Mouse (Mus musculus) G1E (cell line): Measurements from ENCODE around the gene Stub1. TPM values are rescaled to one million over a fixed set of nuclear protein-coding genes. Genes with fewer than 3 reads are reported as not detected.

Experiments
- ATAC-seq: 2 replicates; pipeline ENCODE4 v1.8.0; 2016; ENCODE audit warnings: mild to moderate bottlenecking; ENCODE audit not compliant: insufficient number of reproducible peaks, poor library complexity, low FRiP score, severe bottlenecking; ENCODE audit errors: extremely low read depth
- DNase-seq: peaks from one replicate; pipeline ENCODE4 v3.0.0; 2012; ENCODE audit warnings: low spot score
- H3K27me3 ChIP-seq: 2 replicates; pipeline ENCODE4 v1.6.1; 2012; ENCODE audit warnings: mild to moderate bottlenecking, low read length, inconsistent platforms; ENCODE audit not compliant: insufficient read depth
- H3K36me3 ChIP-seq: replicated peaks from 2 replicates; pipeline ENCODE3; 2012; ENCODE audit warnings: mild to moderate bottlenecking, inconsistent platforms
- H3K4me1 ChIP-seq: 2 replicates; pipeline ENCODE4 v1.6.1; 2012; ENCODE audit warnings: low read depth, low read length, inconsistent platforms, mixed read lengths; ENCODE audit not compliant: insufficient read depth
- H3K4me3 ChIP-seq: 2 replicates; pipeline ENCODE4 v1.5.1; 2012; ENCODE audit warnings: low read depth, mild to moderate bottlenecking, inconsistent platforms, low read length, moderate library complexity, mixed read lengths
- H3K9me3 ChIP-seq: replicated peaks from 2 replicates; pipeline ENCODE4 v1.6.1; 2012; ENCODE audit warnings: inconsistent platforms
- CTCF ChIP-seq: IDR thresholded peaks from 2 replicates; pipeline ENCODE4 v1.5.1; 2012; ENCODE audit warnings: low read depth, low read length, inconsistent platforms, mixed read lengths
- GATA1 ChIP-seq: IDR thresholded peaks from 2 replicates; pipeline ENCODE4 v1.6.1; 2012; ENCODE audit warnings: borderline replicate concordance, low read length, inconsistent platforms, mixed read lengths
- GATA2 ChIP-seq: IDR thresholded peaks from 2 replicates; pipeline ENCODE4 v1.6.1; 2012; ENCODE audit warnings: low read depth, low read length, inconsistent platforms, borderline replicate concordance
- POLR2AphosphoS5 ChIP-seq: IDR thresholded peaks from 2 replicates; pipeline ENCODE4 v1.6.1; 2012; ENCODE audit warnings: low read depth, low read length, inconsistent platforms; ENCODE audit not compliant: insufficient replicate concordance
- TAL1 ChIP-seq: conservative IDR thresholded peaks from 2 replicates; pipeline ENCODE4 v1.6.1; 2012; ENCODE audit warnings: low read depth, low read length, inconsistent platforms, mixed read lengths
- polyA plus RNA-seq: library from polyadenylated mRNA; stranded (reverse); fragments of >175 nt; gene quantifications from 2 replicates; pipeline ENCODE4 v1.2.3, GENCODE M21; 2012
- total RNA-seq, 2 experiments: library from RNA; stranded (forward) in 1 of 2; stranded (reverse) in 1 of 2; fragments of 200-1000 nt in 1 of 2; fragments of >200 nt in 1 of 2; fragmentation: Nextera tagmentation in 1 of 2; gene quantifications; 2 replicates each; pipeline ENCODE4 v1.2.3; 2014 to 2017

Gene Stub1
- total and polyA plus RNA-seq, 3 experiments = 30.1 to 90.8 (median 81.7) TPM

GRCm38 (mm10) chr17:25818851-25819780 lies 14.1 kb downstream of the Stub1 start:
- no peak for TF ChIP-seq POLR2AphosphoS5
- TF ChIP-seq TAL1 = no peak
- TF ChIP-seq CTCF = no peak
- TF ChIP-seq GATA1 = no peak
- Histone ChIP-seq H3K27me3 (peaks cover 45% of the 10 kb centered on the region), H3K4me1 (peaks cover 19% of the 10 kb centered on the region), H3K36me3 (peaks cover 1% of the 10 kb centered on the region), H3K9me3 (no peaks in the 10 kb centered on the region), H3K4me3 (peak overlapping the region; percentile 28; the same call in 1 of the 2 replicates)
- no peak for ATAC-seq
- DNase-seq = no peak

- Histone ChIP-seq H3K27me3 (peaks cover 50% of the 10 kb centered on the region), H3K9me3 (no peaks in the 10 kb centered on the region), H3K4me1 (peaks cover 12% of the 10 kb centered on the region), H3K4me3 (no peak overlapping the region), H3K36me3 (no peaks in the 10 kb centered on the region)
- no peak for TF ChIP-seq GATA2
- no peak for TF ChIP-seq TAL1
- no peak for TF ChIP-seq CTCF
- no peak for TF ChIP-seq GATA1
- no peak for TF ChIP-seq POLR2AphosphoS5
- ATAC-seq (no peak), DNase-seq (no peak)
These were observed 15.5 kb downstream of the Stub1 start for GRCm38 (mm10) chr17:25817662-25818061.

DNA sequence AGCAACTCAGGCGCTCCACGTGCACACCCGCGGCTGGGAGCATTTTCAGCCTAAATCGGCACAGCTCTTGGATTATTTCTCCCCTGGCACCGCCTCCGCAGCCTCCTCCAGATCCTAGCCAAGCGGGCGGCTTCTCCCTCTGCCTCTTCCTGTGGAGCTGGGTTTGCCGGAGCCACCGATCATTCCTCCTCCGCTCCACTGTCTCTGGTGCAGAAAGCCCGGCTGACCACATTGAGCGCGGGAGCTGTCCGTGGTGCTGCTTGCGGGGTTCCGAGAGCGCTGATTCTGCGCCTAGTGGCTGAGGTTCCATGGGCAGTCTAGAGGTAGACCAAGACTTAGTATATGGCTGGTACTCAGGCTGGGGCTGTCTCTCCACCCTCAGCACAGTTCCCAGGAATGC lies 19.7 kb downstream of the Stub1 start:
- Histone ChIP-seq H3K36me3 (no peaks in the 10 kb centered on the region), H3K9me3 (0 out of 2 replicates have a peak, but pooled peaks cover 5% of the 10 kb centered on the region), H3K4me3 (no peak overlapping the region), H3K4me1 (peaks cover 5% of the 10 kb centered on the region; the same call in 1 of the 2 replicates), H3K27me3 (peaks cover 64% of the 10 kb centered on the region)
- TF ChIP-seq GATA2 (no peak), POLR2AphosphoS5 (no peak), TAL1 (no peak), CTCF (no peak), GATA1 (no peak)
- ATAC-seq = no peak
- DNase-seq = peak; percentile 54

DNA sequence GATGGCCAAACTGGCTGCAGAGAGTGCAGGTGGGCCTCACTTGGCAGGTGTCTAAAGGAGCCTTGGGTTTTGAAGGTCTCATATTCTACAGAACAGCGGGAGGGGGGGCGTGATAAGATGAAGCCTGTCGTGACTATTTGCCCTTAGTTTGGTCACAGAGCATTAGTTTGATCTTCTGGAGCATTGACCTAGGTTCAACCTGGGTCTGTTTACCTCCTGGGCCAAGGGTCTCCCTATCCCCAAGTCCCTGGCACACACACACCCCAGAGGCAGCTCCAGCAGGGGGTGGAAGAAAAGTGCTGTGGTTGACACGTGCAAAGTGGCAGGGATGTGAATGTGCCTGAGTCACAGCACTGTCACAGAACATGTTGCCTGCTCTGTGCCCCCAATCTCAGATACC lies 22.3 kb downstream of the Stub1 start:
- Histone ChIP-seq H3K27me3 (peaks cover 51% of the 10 kb centered on the region), H3K4me1 (peaks cover 5% of the 10 kb centered on the region; the same call in 1 of the 2 replicates), H3K4me3 (no peak overlapping the region), H3K36me3 (no peaks in the 10 kb centered on the region), H3K9me3 (0 out of 2 replicates have a peak, but pooled peaks cover 5% of the 10 kb centered on the region)
- TF ChIP-seq POLR2AphosphoS5 = no peak
- TF ChIP-seq TAL1 = no peak
- TF ChIP-seq GATA1 = no peak
- TF ChIP-seq GATA2 = no peak
- DNase-seq (no peak), ATAC-seq (no peak)

- Histone ChIP-seq H3K4me3 (no peak overlapping the region), H3K4me1 (peaks cover 5% of the 10 kb centered on the region; the same call in 1 of the 2 replicates), H3K36me3 (no peaks in the 10 kb centered on the region), H3K9me3 (0 out of 2 replicates have a peak, but pooled peaks cover 5% of the 10 kb centered on the region), H3K27me3 (peaks cover 46% of the 10 kb centered on the region)
- TF ChIP-seq TAL1 (no peak), GATA2 (no peak), GATA1 (no peak), CTCF (no peak), POLR2AphosphoS5 (no peak)
- ATAC-seq = no peak
- no peak for DNase-seq
These were observed 23.4 kb downstream of the Stub1 start for GRCm38 (mm10) chr17:25809606-25810340.
